Mouse (Mus musculus): ENCODE measurements around the gene Pld6.

GRCm38 (mm10) chr11:59759626-59760025, 27.8 kb downstream of the Pld6 start:
- no peak for TF ChIP-seq CTCF (IDR thresholded peaks at IDR 0.05)
- no peak for TF ChIP-seq EP300 (IDR thresholded peaks at IDR 0.05)
